22 mouse cellular contexts compared by ENCODE assay signal in the genomic region with DNA sequence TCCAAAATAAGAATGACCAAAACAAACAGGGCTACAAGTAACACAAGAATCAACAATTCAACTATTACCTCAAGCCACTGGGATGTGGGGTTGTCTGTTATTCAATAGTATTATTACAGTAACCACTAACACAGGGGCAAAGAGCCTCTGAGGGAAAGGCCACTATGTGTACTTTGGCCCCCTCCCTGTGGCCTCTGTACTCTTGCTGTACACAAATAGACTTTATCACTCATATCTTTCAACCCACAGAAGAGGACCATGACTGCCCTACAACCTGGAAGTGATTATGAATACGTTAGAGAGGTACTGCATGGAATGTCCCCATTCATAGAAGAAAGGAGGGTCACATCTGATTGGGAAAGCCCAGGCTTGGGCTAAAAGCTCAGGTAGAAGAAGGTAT.
"Had no signal": no experiment of that assay in that cellular context is flagged by ENCODE, and none has a peak within 500 bp of the region (broad histone marks: within the 10 kb centered on the region; RNA-seq: fewer than 3 reads in every experiment).

No protein-coding gene starts in this region.

- DNase-seq: forebrain, postnatal 0 days; gastrocnemius, postnatal 14 days; gastrocnemius, postnatal 36 days; heart, adult 2 months; heart, postnatal 14 days; heart, postnatal 36 days; kidney, adult 18-20 months; kidney, adult 8-10 months; kidney, postnatal 10 days; kidney, postnatal 36 days; liver, embryonic 13.5 days had no signal

- H3K4me3 ChIP-seq: forebrain, embryonic 15.5 days; heart, adult 2 months; heart, embryonic 13.5 days; heart, embryonic 15.5 days; hindbrain, embryonic 13.5 days; hindbrain, embryonic 15.5 days; layer of hippocampus, adult 2 months; left cerebral cortex, adult 2 months; limb, embryonic 10.5 days; limb, embryonic 12.5 days; liver, embryonic 13.5 days had no signal

- H3K27me3 ChIP-seq: forebrain, embryonic 15.5 days; heart, embryonic 13.5 days; heart, embryonic 15.5 days; hindbrain, embryonic 13.5 days; hindbrain, embryonic 15.5 days; limb, embryonic 12.5 days; liver, embryonic 13.5 days had no signal

- H3K4me2 ChIP-seq: forebrain, embryonic 15.5 days; heart, embryonic 11.5 days; heart, embryonic 13.5 days; heart, embryonic 15.5 days; hindbrain, embryonic 13.5 days; hindbrain, embryonic 15.5 days; limb, embryonic 12.5 days; liver, embryonic 13.5 days had no signal

- H3K36me3 ChIP-seq: forebrain, embryonic 15.5 days; heart, embryonic 13.5 days; heart, embryonic 15.5 days; hindbrain, embryonic 13.5 days; hindbrain, embryonic 15.5 days; limb, embryonic 10.5 days; limb, embryonic 12.5 days; liver, embryonic 13.5 days had no signal

- H3K9me3 ChIP-seq: forebrain, embryonic 15.5 days; heart, embryonic 13.5 days; heart, embryonic 15.5 days; hindbrain, embryonic 13.5 days; hindbrain, embryonic 15.5 days; limb, embryonic 10.5 days; limb, embryonic 12.5 days; liver, embryonic 13.5 days had no signal

- ATAC-seq: forebrain, embryonic 15.5 days; forebrain, postnatal 0 days; hindbrain, postnatal 0 days had no signal

- H3K9ac ChIP-seq: forebrain, embryonic 15.5 days; forebrain, postnatal 0 days; heart, embryonic 13.5 days; heart, embryonic 15.5 days; hindbrain, embryonic 13.5 days; hindbrain, embryonic 15.5 days; limb, embryonic 12.5 days; liver, embryonic 13.5 days had no signal

- H3K4me1 ChIP-seq: forebrain, embryonic 15.5 days; heart, embryonic 15.5 days; hindbrain, embryonic 13.5 days; hindbrain, embryonic 15.5 days; limb, embryonic 10.5 days; limb, embryonic 12.5 days; liver, embryonic 13.5 days had no signal

- H3K27ac ChIP-seq: forebrain, embryonic 15.5 days; heart, adult 2 months; heart, embryonic 13.5 days; heart, embryonic 15.5 days; hindbrain, embryonic 13.5 days; hindbrain, embryonic 15.5 days; hindbrain, postnatal 0 days; layer of hippocampus, adult 2 months; left cerebral cortex, adult 2 months; limb, embryonic 10.5 days; limb, embryonic 12.5 days; liver, embryonic 13.5 days had no signal
